Mouse (Mus musculus): Measurements from ENCODE around the gene Smoc1. TPM values are rescaled to one million over a fixed set of nuclear protein-coding genes. Genes with fewer than 3 reads are reported as not detected.

Gene Smoc1
- polyA plus RNA-seq, 1 experiment from 2014 or later, result 7.7 TPM

DNA sequence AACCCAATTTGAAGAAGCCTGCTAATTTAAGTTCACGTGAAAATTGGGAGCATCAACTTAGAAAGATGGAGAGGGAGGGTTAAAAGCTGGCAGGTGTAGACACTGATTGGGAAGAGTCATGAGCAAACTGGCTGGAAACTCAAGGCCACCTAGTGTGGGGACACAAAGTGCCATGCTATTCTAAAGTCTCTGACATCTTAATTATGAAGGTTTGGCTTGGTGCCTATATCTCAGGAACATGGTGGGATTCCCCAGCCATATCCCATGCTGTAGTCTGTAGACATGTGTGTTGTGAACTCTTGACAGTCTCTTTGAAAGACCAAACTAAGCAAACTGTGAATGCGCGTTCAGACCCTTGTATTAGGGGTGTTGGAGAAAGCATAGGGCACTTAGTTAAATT lies 32.0 kb downstream of the Smoc1 start:
- Histone ChIP-seq H3K9ac (no peak overlapping the region), H3K9me3 (no peaks in the 10 kb centered on the region), H3K4me1 (peaks cover 15% of the 10 kb centered on the region), H3K4me3 (no peak overlapping the region), H3K4me2 (replicated peaks) (no peak overlapping the region), H3K27me3 (no peaks in the 10 kb centered on the region), H3K36me3 (no peaks in the 10 kb centered on the region), H3K27ac (no peak overlapping the region)
- WGBS, result 87% methylated on average over 3 of the region's 3 CpGs
- no peak for ATAC-seq (ENCODE audit: low FRiP score, low read depth)

DNA sequence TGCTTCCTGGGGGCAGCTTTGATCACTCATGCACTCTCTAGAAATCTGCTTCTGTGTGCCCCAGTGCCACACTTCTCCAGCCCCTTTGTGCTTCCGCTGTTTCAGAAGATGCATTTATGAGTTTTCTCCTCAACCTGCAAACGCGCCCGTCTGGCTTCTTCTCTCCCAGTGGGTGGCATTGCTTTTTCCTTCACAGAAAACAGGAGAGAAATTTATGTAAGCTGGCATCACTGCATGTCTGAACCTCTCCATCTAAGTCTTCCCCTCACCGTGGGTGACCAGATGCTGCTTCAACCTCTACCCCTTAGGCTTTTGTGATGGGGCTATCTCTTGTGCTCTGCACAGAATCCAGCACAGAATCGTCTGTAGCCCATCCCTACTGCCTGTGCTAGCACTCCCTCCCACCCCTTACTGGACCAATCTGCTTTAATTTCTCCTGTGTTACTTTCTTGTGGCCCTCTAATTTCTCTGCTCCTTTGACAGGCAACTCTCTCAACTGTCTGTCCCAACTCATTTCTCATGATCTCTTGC lies 35.3 kb downstream of the Smoc1 start:
- H3K27me3 ChIP-seq, result no peaks in the 10 kb centered on the region

DNA sequence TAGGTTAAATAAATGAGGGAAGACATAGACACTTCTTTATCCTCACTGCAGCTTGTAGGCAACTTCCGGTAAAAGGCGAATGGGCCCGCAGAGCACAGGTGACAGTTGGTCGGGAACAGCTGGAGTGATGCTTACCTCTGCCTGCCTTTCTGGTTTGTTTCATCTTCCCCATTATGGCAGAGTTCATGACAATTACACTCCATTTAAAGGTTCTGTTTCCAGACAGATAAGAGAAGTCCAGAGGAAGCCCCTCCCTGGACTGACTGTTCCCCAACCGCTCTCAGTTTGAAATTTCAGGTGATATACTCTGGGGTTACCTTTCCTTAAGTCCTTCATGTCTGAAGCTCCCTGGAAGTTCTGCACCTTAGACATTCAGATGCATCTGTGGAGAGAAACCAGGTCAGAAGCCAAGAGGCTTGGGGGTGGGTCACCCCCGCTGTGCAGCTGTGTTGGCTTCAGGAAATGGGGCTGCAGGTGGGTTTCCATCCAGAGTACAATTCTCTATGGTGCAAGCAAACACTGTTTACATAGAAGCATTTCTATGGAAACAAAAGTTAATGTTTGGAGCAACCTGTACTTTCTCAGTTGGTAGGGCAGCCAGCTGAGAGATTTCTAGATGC lies 36.8 kb downstream of the Smoc1 start:
- Histone ChIP-seq H3K9me3 (no peaks in the 10 kb centered on the region), H3K4me3 (no peak overlapping the region), H3K27me3 (no peaks in the 10 kb centered on the region), H3K4me2 (replicated peaks) (no peak overlapping the region), H3K36me3 (no peaks in the 10 kb centered on the region), H3K4me1 (no peaks in the 10 kb centered on the region), H3K27ac (no peak overlapping the region), H3K9ac (no peak overlapping the region)
- no peak for ATAC-seq (ENCODE audit: low FRiP score, low read depth)
- 84% methylated on average over 6 of the region's 6 CpGs for WGBS

More for the DNA sequence above, 35.3 kb downstream of the Smoc1 start:
- WGBS, result 62% methylated on average over 6 of the region's 6 CpGs
- ATAC-seq (ENCODE audit: low FRiP score, low read depth), result no peak
- H3K4me3 ChIP-seq, result no peak overlapping the region
- no peaks in the 10 kb centered on the region for H3K36me3 ChIP-seq
- H3K9ac ChIP-seq, result no peak overlapping the region
- H3K9me3 ChIP-seq, result no peaks in the 10 kb centered on the region
- H3K4me2 ChIP-seq (replicated peaks), result no peak overlapping the region
- peaks cover 8% of the 10 kb centered on the region; the same call in 1 of the 2 replicates for H3K4me1 ChIP-seq
- no peak overlapping the region for H3K27ac ChIP-seq

DNA sequence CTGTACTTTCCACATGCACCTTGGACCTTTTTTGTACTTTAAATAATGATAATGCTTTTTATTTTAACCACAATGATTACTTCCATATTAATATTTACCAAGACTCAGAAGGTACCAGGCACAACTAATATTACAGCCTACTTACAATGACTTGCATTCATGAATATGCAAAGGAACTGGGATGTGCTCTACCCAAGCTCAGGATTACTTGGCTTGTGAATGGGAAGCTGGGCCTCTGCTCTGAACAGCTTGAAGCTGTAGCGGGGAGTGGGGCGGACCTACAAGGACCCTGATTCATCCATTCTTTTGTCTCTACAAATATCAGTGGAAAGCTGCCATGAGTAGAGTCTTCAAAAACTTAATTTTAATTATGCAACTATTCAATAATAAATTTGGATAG lies 47.5 kb downstream of the Smoc1 start:
- Histone ChIP-seq H3K27me3 (no peaks in the 10 kb centered on the region), H3K36me3 (no peaks in the 10 kb centered on the region), H3K9ac (no peak overlapping the region), H3K9me3 (peaks cover 8% of the 10 kb centered on the region), H3K4me1 (no peaks in the 10 kb centered on the region), H3K4me2 (replicated peaks) (no peak overlapping the region), H3K4me3 (no peak overlapping the region), H3K27ac (no peak overlapping the region)
- no peak for ATAC-seq (ENCODE audit: low FRiP score, low read depth)
- WGBS, result 91% methylated on average over 2 of the region's 2 CpGs

DNA sequence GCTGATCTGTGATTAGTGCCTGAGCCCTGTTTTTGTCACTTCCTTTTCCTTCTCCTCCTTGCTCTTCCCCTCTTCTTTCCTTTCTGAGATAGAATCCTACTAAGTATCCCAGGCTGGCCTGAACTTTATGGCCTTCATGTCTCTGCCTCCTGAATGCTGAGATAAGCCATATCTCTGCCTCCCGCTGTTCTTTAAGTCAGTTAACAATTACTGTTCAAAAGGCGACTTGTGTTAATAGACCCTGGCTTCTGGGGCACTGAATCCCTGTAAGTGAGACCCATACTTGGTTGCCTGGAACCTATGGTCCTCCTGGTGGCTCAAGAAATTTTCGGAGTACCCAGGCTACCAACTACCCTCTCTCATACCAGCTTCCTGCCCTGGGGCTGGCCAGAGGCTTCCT lies 48.3 kb downstream of the Smoc1 start:
- Histone ChIP-seq H3K27me3 (no peaks in the 10 kb centered on the region), H3K4me2 (replicated peaks) (no peak overlapping the region), H3K27ac (no peak overlapping the region), H3K9ac (no peak overlapping the region), H3K9me3 (peaks cover 9% of the 10 kb centered on the region), H3K4me1 (no peaks in the 10 kb centered on the region), H3K36me3 (no peaks in the 10 kb centered on the region), H3K4me3 (no peak overlapping the region)
- WGBS, result 70% methylated on average over 3 of the region's 3 CpGs
- no peak for ATAC-seq (ENCODE audit: low FRiP score, low read depth)

DNA sequence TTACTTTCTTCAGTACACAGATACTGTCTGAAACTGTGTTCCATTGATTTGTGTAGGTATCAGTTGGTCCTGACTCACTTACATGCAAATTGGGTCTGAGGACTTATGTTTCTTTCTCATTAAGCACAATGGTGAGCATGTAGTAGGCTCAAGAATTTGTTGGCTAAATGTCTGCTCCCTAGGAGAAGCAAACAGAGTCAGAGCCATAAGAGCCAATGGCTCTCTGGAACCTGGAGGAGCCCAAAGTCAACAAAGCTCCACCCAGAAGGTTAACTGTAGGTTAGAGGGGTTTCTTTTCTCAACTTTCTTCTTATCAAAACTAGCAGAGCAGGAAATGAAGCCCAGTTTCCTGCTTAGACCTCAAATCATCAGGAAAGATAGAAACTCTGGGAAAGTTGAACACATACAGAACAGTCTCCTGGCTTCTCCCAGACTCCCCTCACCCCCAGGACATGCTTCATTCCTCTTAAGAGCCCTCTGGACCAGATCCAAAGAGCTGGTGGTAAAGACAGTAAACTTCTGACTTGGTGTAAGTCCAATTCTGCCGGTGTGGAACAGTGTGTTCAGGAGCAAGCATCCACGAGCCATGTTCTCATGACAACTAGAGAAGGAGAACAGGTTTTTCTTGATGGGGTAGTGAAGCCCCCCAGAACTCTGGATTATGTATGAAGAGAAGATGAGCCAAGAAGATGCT lies 51.5 kb downstream of the Smoc1 start:
- H3K36me3 ChIP-seq, result no peaks in the 10 kb centered on the region
- H3K27me3 ChIP-seq, result no peaks in the 10 kb centered on the region
- ATAC-seq (ENCODE audit: low FRiP score, low read depth), result no peak
- no peak overlapping the region for H3K9ac ChIP-seq
- no peak overlapping the region for H3K4me3 ChIP-seq
- H3K4me2 ChIP-seq (replicated peaks), result no peak overlapping the region
- no peaks in the 10 kb centered on the region for H3K4me1 ChIP-seq
- H3K27ac ChIP-seq, result no peak overlapping the region
- peaks cover 9% of the 10 kb centered on the region for H3K9me3 ChIP-seq
- WGBS, result 81% methylated on average over 2 of the region's 2 CpGs

DNA sequence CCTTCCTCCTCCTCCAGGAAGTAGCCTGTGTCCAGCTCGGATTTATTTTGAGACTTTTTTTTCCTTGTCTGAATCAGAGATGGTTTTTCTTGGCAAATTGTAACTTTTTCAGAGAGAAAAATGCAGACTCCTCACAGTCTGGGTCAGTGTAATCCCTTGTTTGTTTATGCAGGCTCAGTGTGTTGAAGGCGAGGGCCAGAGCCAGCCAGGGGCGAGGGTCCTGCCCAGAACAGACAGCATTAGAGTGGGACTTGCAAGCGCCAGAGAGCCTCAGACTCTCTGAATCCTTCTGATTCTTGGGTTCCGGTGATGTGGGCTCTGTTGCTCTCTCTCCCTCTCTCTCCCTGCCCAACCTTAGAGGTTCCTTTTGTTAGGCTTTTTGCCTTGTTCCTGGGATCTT lies 53.7 kb downstream of the Smoc1 start:
- H3K27me3 ChIP-seq, result no peaks in the 10 kb centered on the region
- H3K4me3 ChIP-seq, result no peak overlapping the region
- H3K9ac ChIP-seq, result no peak overlapping the region
- H3K4me2 ChIP-seq (replicated peaks), result no peak overlapping the region
- no peaks in the 10 kb centered on the region for H3K4me1 ChIP-seq
- no peak overlapping the region for H3K27ac ChIP-seq
- 65% methylated on average over 5 of the region's 5 CpGs for WGBS
- no peak for ATAC-seq (ENCODE audit: low FRiP score, low read depth)
- no peaks in the 10 kb centered on the region for H3K36me3 ChIP-seq
- H3K9me3 ChIP-seq, result peaks cover 9% of the 10 kb centered on the region

DNA sequence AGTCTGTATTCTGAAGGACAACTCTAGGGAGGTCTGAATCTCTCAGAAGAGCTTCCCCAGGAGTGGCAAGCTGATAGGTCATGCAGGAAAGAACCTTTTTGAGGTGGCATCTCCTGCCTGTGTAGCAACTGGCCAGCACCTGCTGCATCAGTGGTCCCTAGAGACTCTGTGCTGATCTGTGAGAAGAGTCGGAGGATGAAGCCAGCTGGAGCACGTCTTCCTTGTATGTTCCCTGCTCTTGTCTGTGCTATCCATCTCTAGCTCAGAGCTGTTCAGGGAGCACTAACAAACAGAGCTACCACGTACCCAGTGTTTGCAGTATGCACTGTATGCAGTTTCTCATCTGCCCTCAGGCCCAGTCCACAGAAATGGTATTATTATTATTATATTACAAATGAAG lies 54.4 kb downstream of the Smoc1 start:
- H3K27me3 ChIP-seq, result no peaks in the 10 kb centered on the region
- ATAC-seq (ENCODE audit: low FRiP score, low read depth), result no peak
- no peaks in the 10 kb centered on the region for H3K4me1 ChIP-seq
- WGBS, result 87% methylated on average over 3 of the region's 3 CpGs
- no peak overlapping the region for H3K4me3 ChIP-seq
- H3K4me2 ChIP-seq (replicated peaks), result no peak overlapping the region
- no peak overlapping the region for H3K27ac ChIP-seq
- no peak overlapping the region for H3K9ac ChIP-seq
- peaks cover 9% of the 10 kb centered on the region for H3K9me3 ChIP-seq
- no peaks in the 10 kb centered on the region for H3K36me3 ChIP-seq

DNA sequence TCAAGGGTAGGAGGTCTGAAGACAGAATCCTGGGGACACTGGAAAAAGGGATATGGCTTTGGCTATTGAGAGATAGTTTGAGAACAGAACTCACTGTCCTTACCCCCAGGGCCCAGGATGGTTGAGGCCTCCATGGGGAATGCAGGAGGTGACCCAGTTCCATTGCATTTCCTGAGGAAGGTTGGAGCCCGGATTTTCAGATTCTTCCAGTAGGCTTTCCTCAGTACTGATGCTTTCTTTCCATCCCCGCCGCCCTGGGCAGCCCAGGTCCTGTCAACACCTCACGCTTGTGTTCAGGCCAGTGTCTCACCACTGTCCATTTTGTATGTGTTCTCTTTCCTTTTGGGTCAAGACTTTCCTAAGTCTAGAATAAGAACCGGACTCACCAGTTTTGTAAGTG lies 56.5 kb downstream of the Smoc1 start:
- ATAC-seq (ENCODE audit: low FRiP score, low read depth), result no peak
- H3K4me1 ChIP-seq, result no peaks in the 10 kb centered on the region
- H3K27me3 ChIP-seq, result no peaks in the 10 kb centered on the region
- H3K36me3 ChIP-seq, result no peaks in the 10 kb centered on the region
- 86% methylated on average over 5 of the region's 5 CpGs for WGBS
- H3K9me3 ChIP-seq, result peaks cover 9% of the 10 kb centered on the region
- H3K9ac ChIP-seq, result no peak overlapping the region
- no peak overlapping the region for H3K4me3 ChIP-seq
- no peak overlapping the region for H3K27ac ChIP-seq
- H3K4me2 ChIP-seq (replicated peaks), result no peak overlapping the region

DNA sequence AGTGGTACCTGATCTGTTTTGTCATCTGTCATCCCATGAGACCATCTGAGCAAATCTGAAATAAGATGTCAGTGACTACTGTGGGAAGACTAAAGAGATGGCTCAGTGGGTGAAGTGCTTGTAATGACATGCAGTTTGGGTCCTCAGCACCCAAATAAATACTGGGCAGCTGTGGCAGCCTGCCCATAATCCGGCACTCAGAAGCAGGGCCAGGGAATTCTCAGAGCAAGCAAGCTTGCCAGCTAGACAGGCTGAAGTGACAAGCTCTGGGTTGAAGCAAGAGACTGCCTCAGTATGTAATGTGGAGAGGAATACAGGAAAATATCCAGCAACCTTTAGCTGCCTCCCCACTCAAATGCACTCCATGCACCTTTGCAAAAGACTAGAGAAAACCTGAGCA lies 58.6 kb downstream of the Smoc1 start:
- H3K4me1 ChIP-seq, result 0 out of 2 replicates have a peak, but pooled peaks cover 6% of the 10 kb centered on the region
- H3K4me3 ChIP-seq, result no peak overlapping the region
- no peak for ATAC-seq (ENCODE audit: low FRiP score, low read depth)
- no peak overlapping the region for H3K9ac ChIP-seq
- no peak overlapping the region for H3K4me2 ChIP-seq (replicated peaks)
- H3K9me3 ChIP-seq, result no peaks in the 10 kb centered on the region
- 78% methylated on average over 1 of the region's 1 CpGs for WGBS
- no peaks in the 10 kb centered on the region for H3K27me3 ChIP-seq
- H3K27ac ChIP-seq, result no peak overlapping the region
- no peaks in the 10 kb centered on the region for H3K36me3 ChIP-seq

DNA sequence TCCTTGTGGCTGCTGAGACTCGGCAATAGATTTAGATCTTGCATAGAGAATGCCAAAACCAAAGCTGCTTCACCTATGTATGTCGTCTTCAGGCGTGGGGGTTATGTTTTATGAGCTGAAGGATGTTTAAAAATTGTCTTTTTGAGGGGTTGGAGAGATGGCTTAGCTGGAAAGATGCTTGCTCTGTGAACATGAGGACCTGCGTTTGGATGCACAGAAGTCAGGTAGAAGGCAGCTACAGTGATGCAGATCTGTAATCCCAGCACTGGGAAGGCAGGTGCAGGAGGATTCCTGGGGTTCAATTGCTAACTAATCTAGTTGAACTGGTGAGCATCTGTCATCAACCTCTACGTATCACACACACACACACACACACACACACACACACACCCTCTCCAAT lies 61.5 kb downstream of the Smoc1 start:
- Histone ChIP-seq H3K36me3 (no peaks in the 10 kb centered on the region), H3K4me2 (replicated peaks) (no peak overlapping the region), H3K27me3 (no peaks in the 10 kb centered on the region), H3K9ac (no peak overlapping the region), H3K9me3 (no peaks in the 10 kb centered on the region), H3K27ac (no peak overlapping the region), H3K4me1 (0 out of 2 replicates have a peak, but pooled peaks cover 6% of the 10 kb centered on the region), H3K4me3 (no peak overlapping the region)
- WGBS, result 56% methylated on average over 5 of the region's 5 CpGs
- no peak for ATAC-seq (ENCODE audit: low FRiP score, low read depth)

DNA sequence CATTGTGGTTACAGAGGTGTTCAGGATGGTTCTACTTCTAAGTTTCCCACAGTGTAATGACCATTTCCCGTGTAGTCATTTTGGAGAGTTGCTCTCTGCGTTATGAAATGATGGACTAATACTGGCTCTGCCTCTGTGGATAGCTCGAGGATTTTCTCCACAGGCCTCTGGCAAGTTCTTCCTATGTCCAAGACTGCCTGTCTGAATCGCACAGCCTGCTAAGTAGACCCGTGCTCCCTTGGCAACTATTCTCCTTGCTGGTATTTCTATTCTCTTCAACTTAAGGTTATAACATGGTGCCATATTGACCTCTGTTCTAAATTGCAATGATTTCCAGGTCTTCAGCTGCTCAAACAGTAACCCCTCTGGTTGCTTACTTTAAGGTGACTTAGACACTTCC lies 65.0 kb downstream of the Smoc1 start:
- Histone ChIP-seq H3K27me3 (no peaks in the 10 kb centered on the region), H3K9ac (no peak overlapping the region), H3K4me3 (no peak overlapping the region), H3K4me2 (replicated peaks) (no peak overlapping the region), H3K9me3 (no peaks in the 10 kb centered on the region), H3K36me3 (no peaks in the 10 kb centered on the region), H3K4me1 (peaks cover 13% of the 10 kb centered on the region), H3K27ac (no peak overlapping the region)
- WGBS, result 82% methylated on average over 5 of the region's 5 CpGs
- no peak for ATAC-seq (ENCODE audit: low FRiP score, low read depth)

DNA sequence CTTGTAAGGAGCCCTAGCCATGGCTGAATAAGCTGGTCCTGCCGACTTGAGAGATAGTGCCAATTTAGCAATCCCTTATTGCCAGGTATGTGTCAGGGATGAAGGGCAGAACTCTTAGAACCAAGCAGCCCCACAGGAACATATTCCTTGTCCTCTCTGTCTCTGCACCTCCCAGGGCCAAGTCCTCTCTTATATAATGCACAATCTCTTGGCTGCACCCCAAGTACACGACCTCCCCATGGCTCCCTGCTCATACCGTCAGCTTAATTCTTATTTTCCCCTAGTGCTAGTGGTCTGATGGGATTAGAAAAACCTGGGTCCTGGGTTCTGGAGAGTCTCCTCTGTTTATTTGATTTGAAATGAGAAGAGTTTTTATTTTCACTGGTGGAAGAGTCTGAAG lies 66.0 kb downstream of the Smoc1 start:
- H3K4me1 ChIP-seq, result peaks cover 13% of the 10 kb centered on the region
- H3K36me3 ChIP-seq, result no peaks in the 10 kb centered on the region
- 69% methylated on average over 3 of the region's 3 CpGs for WGBS

More for the DNA sequence above, 66.0 kb downstream of the Smoc1 start:
- Histone ChIP-seq H3K27me3 (no peaks in the 10 kb centered on the region), H3K27ac (no peak overlapping the region), H3K9me3 (no peaks in the 10 kb centered on the region), H3K4me2 (replicated peaks) (no peak overlapping the region), H3K9ac (no peak overlapping the region), H3K4me3 (no peak overlapping the region)
- ATAC-seq (ENCODE audit: low FRiP score, low read depth), result no peak

Data from limb, embryonic 13.5 days (tissue).